Mouse (Mus musculus) liver, postnatal 0 days (tissue): ENCODE results near the gene Dab1. TPM values are rescaled to one million over a fixed set of nuclear protein-coding genes. Genes with fewer than 3 reads are reported as not detected.

Source experiments
- ATAC-seq: fragments of 200-750 bp; cut with Nextera tagmentation; 2 replicates; pipeline ENCODE4 v1.8.0; 2017; ENCODE audit warnings: mild to moderate bottlenecking, moderate library complexity
- DNase-seq: peaks from one replicate; pipeline ENCODE4 v3.0.0-alpha.2; 2016
- H3K27ac ChIP-seq: fragments of 300-500 bp; sonication (generic); 2 replicates; pipeline ENCODE4 v1.5.1; 2014; ENCODE audit warnings: antibody characterized with exemption, moderate library complexity, mild to moderate bottlenecking, low read depth
- H3K27me3 ChIP-seq: fragments of 300-500 bp; sonication (generic); 2 replicates; pipeline ENCODE4 v1.6.1; 2014; ENCODE audit warnings: low read length, control low read depth, mixed read lengths; ENCODE audit not compliant: insufficient read depth
- H3K36me3 ChIP-seq: fragments of 300-500 bp; sonication (generic); replicated peaks from 2 replicates; pipeline ENCODE4 v1.6.1; 2014; ENCODE audit warnings: mild to moderate bottlenecking, control low read depth, low read length, moderate library complexity, mixed read lengths; ENCODE audit not compliant: insufficient read depth
- H3K4me1 ChIP-seq: fragments of 300-500 bp; sonication (generic); 2 replicates; pipeline ENCODE4 v1.6.1; 2014; ENCODE audit warnings: antibody characterized with exemption, mild to moderate bottlenecking, control low read depth; ENCODE audit not compliant: insufficient read depth
- H3K4me2 ChIP-seq: fragments of 300-500 bp; sonication (generic); 2 replicates; pipeline ENCODE4 v1.6.1; 2014; ENCODE audit warnings: low read depth, mild to moderate bottlenecking, low read length, moderate library complexity, mixed read lengths
- H3K4me3 ChIP-seq: fragments of 300-500 bp; sonication (generic); 2 replicates; pipeline ENCODE4 v1.5.1; 2014; ENCODE audit warnings: low read depth, low read length
- H3K9ac ChIP-seq: fragments of 300-500 bp; sonication (generic); replicated peaks from 2 replicates; pipeline ENCODE4 v1.6.1; 2014; ENCODE audit warnings: mild to moderate bottlenecking, moderate library complexity
- H3K9me3 ChIP-seq: fragments of 300-500 bp; sonication (generic); 2 replicates; pipeline ENCODE4 v1.6.1; 2016; ENCODE audit warnings: mild to moderate bottlenecking, control low read depth, low read length, mixed read lengths
- CTCF ChIP-seq: sonication (generic); IDR thresholded peaks from 2 replicates; pipeline ENCODE4 v1.5.1; 2016; ENCODE audit warnings: antibody characterized with exemption, low read depth
- EP300 ChIP-seq: IDR thresholded peaks from 2 replicates; pipeline ENCODE4 v1.6.1; 2016; ENCODE audit warnings: antibody characterized with exemption, low read depth, mild to moderate bottlenecking
- WGBS: fragments of 180-500 bp; shearing (Covaris S2); extraction: QIAGEN DNeasy Blood & Tissue Kit; methylation state at CpG from one replicate; pipeline ENCODE4 v1.1.7; 2014; ENCODE audit not compliant: insufficient replicate concordance; 5-methylcytosine and 5-hydroxymethylcytosine counted together
- polyA plus RNA-seq: library from polyadenylated mRNA; unstranded; fragments of >200 nt; fragmentation: Nextera tagmentation; extraction: Ambion mirVana; gene quantifications from 2 replicates; pipeline ENCODE4 v1.2.1, GENCODE M21; 2015

Gene Dab1
- polyA plus RNA-seq, 1 experiment from 2014 or later = 1.1 TPM

- ATAC-seq (no peak), DNase-seq (no peak)
- no peaks in the 10 kb centered on the region for H3K27me3 ChIP-seq
- WGBS = 78% methylated on average over 6 of the region's 6 CpGs
- H3K36me3 ChIP-seq = no peaks in the 10 kb centered on the region
- TF ChIP-seq CTCF = no peak
- no peak for TF ChIP-seq EP300
- H3K27ac ChIP-seq = no peak overlapping the region
- H3K4me2 ChIP-seq = no peak overlapping the region
- no peak overlapping the region for H3K4me3 ChIP-seq
- no peaks in the 10 kb centered on the region for H3K4me1 ChIP-seq
- no peak overlapping the region for H3K9ac ChIP-seq
- H3K9me3 ChIP-seq = no peaks in the 10 kb centered on the region
Observed at GRCm38 (mm10) chr4:103912071-103912470, 292.9 kb downstream of the Dab1 start.

- Histone ChIP-seq H3K27me3 (no peaks in the 10 kb centered on the region), H3K9ac (no peak overlapping the region), H3K4me3 (no peak overlapping the region), H3K4me1 (no peaks in the 10 kb centered on the region), H3K4me2 (no peak overlapping the region), H3K27ac (no peak overlapping the region), H3K9me3 (no peaks in the 10 kb centered on the region), H3K36me3 (no peaks in the 10 kb centered on the region)
- DNase-seq = no peak
- TF ChIP-seq CTCF (no peak), EP300 (no peak)
- ATAC-seq = no peak
- WGBS = 52% methylated on average over 3 of the region's 3 CpGs
Observed at GRCm38 (mm10) chr4:103922431-103922931, 303.3 kb downstream of the Dab1 start.

DNA sequence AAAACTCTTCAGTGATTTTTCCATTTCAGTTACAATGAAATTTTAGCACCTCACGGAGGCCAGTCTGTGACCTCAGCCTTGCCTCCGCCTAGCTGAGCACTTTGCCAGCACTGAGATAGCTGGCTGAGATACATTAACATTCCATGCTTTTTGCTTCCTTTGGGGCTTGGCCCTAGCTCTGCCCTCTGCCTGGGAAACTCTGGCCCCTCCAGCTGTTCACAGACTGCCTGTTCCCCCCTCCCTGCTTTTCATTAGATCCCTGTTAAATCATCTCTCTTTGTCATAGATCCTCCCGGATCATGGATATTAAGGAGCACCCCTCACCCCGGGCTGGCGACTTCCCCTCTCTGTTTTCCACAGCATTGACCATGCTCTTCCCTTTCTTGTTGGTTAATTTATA lies 307.5 kb downstream of the Dab1 start:
- H3K4me2 ChIP-seq = no peak overlapping the region
- WGBS = 55% methylated on average over 5 of the region's 5 CpGs
- H3K9ac ChIP-seq = no peak overlapping the region
- TF ChIP-seq EP300 (no peak), CTCF (no peak)
- no peaks in the 10 kb centered on the region for H3K4me1 ChIP-seq
- H3K36me3 ChIP-seq = no peaks in the 10 kb centered on the region
- ATAC-seq (no peak), DNase-seq (no peak)
- no peak overlapping the region for H3K27ac ChIP-seq
- H3K4me3 ChIP-seq = no peak overlapping the region
- no peaks in the 10 kb centered on the region for H3K27me3 ChIP-seq
- H3K9me3 ChIP-seq = no peaks in the 10 kb centered on the region

DNA sequence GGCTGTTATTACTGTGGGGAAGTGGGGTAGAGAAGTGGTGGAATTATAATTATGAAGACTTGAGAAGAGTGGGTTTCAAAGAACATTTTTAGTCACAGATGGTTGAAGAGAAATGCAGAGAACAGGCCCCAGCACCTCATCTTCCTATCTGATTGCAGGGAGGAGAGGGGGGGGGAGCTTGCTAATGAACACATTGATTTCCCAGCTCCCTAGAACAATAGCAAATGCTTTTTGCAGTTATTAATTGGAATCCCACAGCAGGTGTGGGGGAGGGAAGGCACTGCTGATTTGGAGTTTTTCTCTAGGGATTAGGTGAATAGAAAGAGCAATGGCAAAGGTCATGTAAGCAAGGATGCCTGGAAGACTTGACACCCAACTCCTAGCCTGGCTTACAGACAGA lies 310.5 kb downstream of the Dab1 start:
- DNase-seq (no peak), ATAC-seq (no peak)
- Histone ChIP-seq H3K4me2 (no peak overlapping the region), H3K4me3 (no peak overlapping the region), H3K27ac (no peak overlapping the region), H3K9ac (no peak overlapping the region), H3K4me1 (peaks cover 2% of the 10 kb centered on the region; the same call in 1 of the 2 replicates), H3K9me3 (no peaks in the 10 kb centered on the region), H3K27me3 (no peaks in the 10 kb centered on the region), H3K36me3 (no peaks in the 10 kb centered on the region)
- TF ChIP-seq EP300 (no peak), CTCF (no peak)

- DNase-seq = no peak
- WGBS = 64% methylated on average over 3 of the region's 3 CpGs
- no peak overlapping the region for H3K9ac ChIP-seq
- no peak for TF ChIP-seq EP300
- TF ChIP-seq CTCF = no peak
- peaks cover 2% of the 10 kb centered on the region; the same call in 1 of the 2 replicates for H3K4me1 ChIP-seq
- peak; percentile 85 for ATAC-seq
- no peak overlapping the region for H3K4me2 ChIP-seq
- H3K36me3 ChIP-seq = no peaks in the 10 kb centered on the region
- no peaks in the 10 kb centered on the region for H3K9me3 ChIP-seq
- H3K27me3 ChIP-seq = no peaks in the 10 kb centered on the region
- H3K27ac ChIP-seq = no peak overlapping the region
- H3K4me3 ChIP-seq = no peak overlapping the region
Observed at GRCm38 (mm10) chr4:103934364-103934763, 315.2 kb downstream of the Dab1 start.

GRCm38 (mm10) chr4:103948255-103948654 lies 329.1 kb downstream of the Dab1 start:
- H3K27me3 ChIP-seq = no peaks in the 10 kb centered on the region
- H3K9me3 ChIP-seq = no peaks in the 10 kb centered on the region
- no peak for TF ChIP-seq CTCF
- TF ChIP-seq EP300 = no peak
- no peaks in the 10 kb centered on the region for H3K36me3 ChIP-seq
- H3K4me1 ChIP-seq = no peaks in the 10 kb centered on the region
- H3K4me3 ChIP-seq = no peak overlapping the region
- WGBS = 65% methylated on average over 3 of the region's 3 CpGs
- no peak overlapping the region for H3K9ac ChIP-seq
- ATAC-seq (no peak), DNase-seq (no peak)
- H3K27ac ChIP-seq = no peak overlapping the region
- H3K4me2 ChIP-seq = no peak overlapping the region

- 57% methylated on average over 9 of the region's 9 CpGs for WGBS
- Histone ChIP-seq H3K36me3 (no peaks in the 10 kb centered on the region), H3K4me3 (no peak overlapping the region), H3K9ac (no peak overlapping the region), H3K9me3 (no peaks in the 10 kb centered on the region), H3K27ac (no peak overlapping the region), H3K27me3 (no peaks in the 10 kb centered on the region), H3K4me1 (no peaks in the 10 kb centered on the region), H3K4me2 (no peak overlapping the region)
- no peak for ATAC-seq
- no peak for DNase-seq
- TF ChIP-seq EP300 (no peak), CTCF (no peak)
Observed at GRCm38 (mm10) chr4:103953652-103954220, 334.6 kb downstream of the Dab1 start.
